Mouse (Mus musculus): ENCODE data around the gene Atp1a4.

DNA sequence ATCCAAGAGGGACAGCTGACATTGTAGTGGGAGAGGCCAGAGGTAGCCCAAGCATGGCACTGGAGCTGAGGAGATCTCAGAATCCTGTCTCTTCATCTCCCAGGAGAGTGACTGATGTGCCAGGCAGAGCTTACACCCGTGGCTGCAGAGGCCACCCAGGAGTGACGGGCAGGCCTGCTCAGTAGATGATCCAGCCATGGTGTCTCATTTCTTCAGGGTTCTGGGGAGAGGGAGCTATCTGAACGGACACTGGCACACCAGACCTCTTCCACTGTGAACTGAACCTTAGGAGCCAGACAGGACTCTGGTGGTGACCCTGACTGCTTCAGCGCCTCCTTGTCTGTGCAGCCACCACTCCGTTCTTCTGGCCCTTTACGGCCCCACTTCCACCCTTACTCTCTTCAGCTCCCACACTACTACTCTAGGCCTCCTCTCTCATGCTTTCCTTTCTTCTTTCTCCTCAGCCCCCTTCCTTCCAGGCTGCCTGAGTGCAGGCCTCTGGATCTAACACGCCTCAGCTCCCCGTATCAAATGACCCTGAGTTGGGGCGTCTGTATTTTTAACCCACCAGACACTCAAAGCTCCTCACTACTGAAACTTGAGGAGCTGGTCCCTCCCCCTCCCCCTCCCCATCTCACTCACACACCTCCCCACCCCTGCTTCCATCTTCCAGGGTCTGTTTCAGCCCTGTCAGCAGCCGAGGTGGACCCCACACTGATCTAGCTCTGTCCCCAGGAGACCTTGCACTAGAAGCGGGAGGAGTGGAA lies 36.7 kb downstream of the Atp1a4 start:
- TF ChIP-seq POLR2A (IDR thresholded peaks at IDR 0.05; ENCODE audit: low read depth, low read length), result no peak
- TF ChIP-seq CTCF (IDR thresholded peaks at IDR 0.05; ENCODE audit: borderline replicate concordance, insufficient read depth, low read length), result no peak
